Comparison of ENCODE assay signal across 21 mouse cellular contexts in genomic region chrX:9474440-9474839, GRCm38 (mm10). TPM values are rescaled to one million over a fixed set of nuclear protein-coding genes. Genes with fewer than 3 reads are reported as not detected.
DNase-seq lines count a peak whose midpoint lies in the region; ATAC-seq and TF ChIP-seq lines count a peak whose summit lies in the region.
"Had no signal": no experiment of that assay in that cellular context is flagged by ENCODE, and none has a peak within 500 bp of the region (broad histone marks: within the 10 kb centered on the region; RNA-seq: fewer than 3 reads in every experiment).

No protein-coding gene starts in this region.

- DNase-seq in ZHBTc4 (ENCODE audit: low read depth, low spot score), result peak; percentile 15
- DNase-seq in splenic B cell, adult 2 months (ENCODE audit: low read depth, low spot score), result peak; percentile 22
- no peak for DNase-seq in gastrocnemius, postnatal 4 days (ENCODE audit: low spot score in 2 of 2)
- no peak for DNase-seq in adrenal gland, adult 2 months
- DNase-seq: adrenal gland, postnatal 10 days; cerebellum, adult 11-12 months; cerebellum, adult 9-11 months; embryo, embryonic 11 days; gastrocnemius, postnatal 10 days; heart, postnatal 4 days had no signal

- no peaks in the 10 kb centered on the region for H3K27me3 ChIP-seq in ES-Bruce4 (ENCODE audit: control insufficient read depth, insufficient read depth, low read length, poor library complexity, severe bottlenecking)
- H3K27me3 ChIP-seq in splenic B cell, adult 2 months (ENCODE audit: control insufficient read depth, insufficient read depth, low read length, poor library complexity, severe bottlenecking), result no peaks in the 10 kb centered on the region
- H3K27me3 ChIP-seq: embryonic facial prominence, embryonic 12.5 days; heart, embryonic 13.5 days; hindbrain, embryonic 12.5 days had no signal

- H3K27ac ChIP-seq in ES-Bruce4 (ENCODE audit: insufficient read depth, low read length) (peak overlapping the region; percentile 83), macrophage (peak overlapping the region; percentile 55)
- H3K27ac ChIP-seq: embryonic facial prominence, embryonic 12.5 days; heart, embryonic 13.5 days; hindbrain, embryonic 12.5 days had no signal

- no peak for TF ChIP-seq CTCF in ES-Bruce4 (IDR thresholded peaks at IDR 0.05; ENCODE audit: low read depth, low read length)

- H3K79me2 ChIP-seq in macrophage (ENCODE audit: inconsistent target), result no peaks in the 10 kb centered on the region

- H3K4me3 ChIP-seq in ES-Bruce4 (ENCODE audit: low read depth, low read length) (no peak overlapping the region), macrophage (ENCODE audit: inconsistent target) (no peak overlapping the region)
- H3K4me3 ChIP-seq: embryonic facial prominence, embryonic 12.5 days; heart, embryonic 13.5 days; hindbrain, embryonic 12.5 days had no signal

- no peak overlapping the region for H3K9ac ChIP-seq in ES-Bruce4 (ENCODE audit: low read depth, poor library complexity, severe bottlenecking)
- H3K9ac ChIP-seq: embryonic facial prominence, embryonic 12.5 days; heart, embryonic 13.5 days; hindbrain, embryonic 12.5 days had no signal

- H3K9me3 ChIP-seq in ES-Bruce4 (replicated peaks; ENCODE audit: control insufficient read depth, insufficient read depth, low read length, poor library complexity, severe bottlenecking), result 0 out of 2 replicates have a peak, but pooled peaks cover 6% of the 10 kb centered on the region
- H3K9me3 ChIP-seq: embryonic facial prominence, embryonic 12.5 days; heart, embryonic 13.5 days; hindbrain, embryonic 12.5 days had no signal

- TF ChIP-seq EP300 in ES-Bruce4 (IDR thresholded peaks at IDR 0.05; ENCODE audit: insufficient read depth, low read depth, low read length), result no peak

- TF ChIP-seq POLR2A in ES-Bruce4 (IDR thresholded peaks at IDR 0.05; ENCODE audit: insufficient read depth, low read length), result no peak

- no peaks in the 10 kb centered on the region for H3K4me1 ChIP-seq in ES-Bruce4 (ENCODE audit: control insufficient read depth, insufficient read depth, low read length)
- H3K4me1 ChIP-seq: embryonic facial prominence, embryonic 12.5 days; heart, embryonic 13.5 days; hindbrain, embryonic 12.5 days had no signal

- no peak for ATAC-seq in activated CD4-positive, CD25-positive, alpha-beta regulatory T cell, adult 4 months
- ATAC-seq: forebrain, embryonic 16.5 days; hindbrain, embryonic 16.5 days; inflammation-experienced regulatory T-cells, adult 6 months; intestine, postnatal 0 days had no signal

- H3K36me3 ChIP-seq in ES-Bruce4 (ENCODE audit: control insufficient read depth, insufficient read depth, low read length, poor library complexity, severe bottlenecking) (no peaks in the 10 kb centered on the region), macrophage (ENCODE audit: inconsistent target) (no peaks in the 10 kb centered on the region)
- no peaks in the 10 kb centered on the region for H3K36me3 ChIP-seq in splenic B cell, adult 2 months (ENCODE audit: control insufficient read depth, insufficient read depth, low read length, poor library complexity, severe bottlenecking)
- H3K36me3 ChIP-seq: embryonic facial prominence, embryonic 12.5 days; heart, embryonic 13.5 days; hindbrain, embryonic 12.5 days had no signal

RNA-seq across cellular contexts. Expression of gene Cybb, which starts 13.1 kb away (rescaled TPM):
- polyA plus RNA-seq in ES-Bruce4 (2011; ENCODE audit: insufficient read depth, insufficient read length, low read depth, missing spikeins), result not detected in 2 replicates
- 1,000 to 10,000 TPM in 14 of 26 experiments, 100 to 1,000 TPM in 12; 150 to 2,500 (median 1,092) TPM for total RNA-seq in macrophage (2018; cell fraction: chromatin; rRNA removed)
- total RNA-seq in macrophage (2018; cell fraction: cytosol; rRNA removed), result 100 to 1,000 TPM; 329 to 971 (median 729) TPM
- 1,000 to 10,000 TPM in 16 of 26 experiments, 100 to 1,000 TPM in 10; 272 to 1,970 (median 1,234) TPM for total RNA-seq in macrophage (2018; cell fraction: nucleus; rRNA removed)
- polyA plus RNA-seq in macrophage (2018), result 209 to 458 TPM (median 351 TPM) in 3 replicates
- polyA plus RNA-seq in activated CD4-positive, CD25-positive, alpha-beta regulatory T cell, adult 4 months (2017; shearing (Covaris generic)), result 10 to 100 TPM; 23.0 to 34.5 TPM
- 1 to 10 TPM; 5.3 to 7.9 TPM for total RNA-seq in gastrocnemius, postnatal 4 days (2021)
- total RNA-seq in adrenal gland, adult 2 months (2021), result 10 to 100 TPM; 13.1 to 20.2 TPM
- 0.44 and 0.48 TPM in 2 replicates for polyA plus RNA-seq in adrenal gland, adult 2 months (2012; rRNA removed)
- total RNA-seq: MEL had no signal

Comparison
In these comparisons a context has a peak if more than half of its experiments do, and no peak if none do; other contexts are left out.
1. DNase-seq: peak in ZHBTc4 (single experiment) and splenic B cell, adult 2 months (single experiment); none in gastrocnemius, postnatal 4 days (0 of 2) and adrenal gland, adult 2 months (single experiment).
2. RNA of gene Cybb, which starts 13.1 kb away (polyA plus RNA-seq): 209 to 458 TPM in macrophage and 23.0 to 34.5 TPM in activated CD4-positive, CD25-positive, alpha-beta regulatory T cell, adult 4 months; 0.44 to 0.48 TPM in adrenal gland, adult 2 months and not detected in ES-Bruce4; every median in the first group is over 10 times any median in the second.